Mouse (Mus musculus): ENCODE measurements at regions not wholly inside any gene's neighbourhood (a gene's known extent, or its start where the extent isn't known, plus 50 kb on each side); places are given as distances from the start of the nearest gene placed in this dataset.

GRCm38 (mm10) chrX:107577501-107577900 is 90.3 kb upstream of the Tbx22 start:
- ATAC-seq (ENCODE audit: low FRiP score): no peak
- Histone ChIP-seq H3K4me3 (replicated peaks; ENCODE audit: low read length) (no peak overlapping the region), H3K27me3 (ENCODE audit: control insufficient read depth, insufficient read depth, low read length) (no peaks in the 10 kb centered on the region), H3K27ac (no peak overlapping the region), H3K4me1 (replicated peaks; ENCODE audit: control insufficient read depth, insufficient read depth, low read length) (no peaks in the 10 kb centered on the region), H3K9ac (no peak overlapping the region), H3K36me3 (replicated peaks; ENCODE audit: control insufficient read depth, insufficient read depth) (no peaks in the 10 kb centered on the region), H3K9me3 (ENCODE audit: control insufficient read depth, low read length) (no peaks in the 10 kb centered on the region), H3K4me2 (replicated peaks) (no peak overlapping the region)
- peak; percentile 24 for DNase-seq (ENCODE audit: low spot score)
- 14% methylated on average over 5 of the region's 5 CpGs for WGBS

Measured in hindbrain, embryonic 14.5 days (tissue).